Mouse (Mus musculus): ENCODE results near the gene Cib1.

GRCm38 (mm10) chr7:80192226-80193061 is 40.2 kb downstream of the Cib1 start:
- TF ChIP-seq POLR2A (IDR thresholded peaks at IDR 0.05; ENCODE audit: low read depth, low read length) (no peak), CTCF (conservative IDR thresholded peaks at IDR 0.05; ENCODE audit: insufficient read depth, insufficient read length, low read depth, low read length) (no peak)

All from kidney, adult 2 months (tissue).